Mouse (Mus musculus) bone marrow macrophage, adult 2 months (primary cell): ENCODE measurements around the gene Bbs12. TPM values are rescaled to one million over a fixed set of nuclear protein-coding genes. Genes with fewer than 3 reads are reported as not detected.

ENCODE experiments used
- H3K27ac ChIP-seq: 2 replicates; pipeline ENCODE4 v1.5.1; 2012; ENCODE audit warnings: low read depth, low read length; ENCODE audit not compliant: insufficient read depth
- H3K4me1 ChIP-seq: 2 replicates; pipeline ENCODE4 v1.6.1; 2012; ENCODE audit warnings: low read length; ENCODE audit not compliant: control insufficient read depth, insufficient read depth
- H3K4me3 ChIP-seq: 2 replicates; pipeline ENCODE4 v1.5.1; 2012; ENCODE audit warnings: mild to moderate bottlenecking, low read length, moderate library complexity; ENCODE audit not compliant: insufficient read depth
- CTCF ChIP-seq: IDR thresholded peaks from 2 replicates; pipeline ENCODE4 v1.5.1; 2012; ENCODE audit warnings: low read depth, mild to moderate bottlenecking, low read length, moderate library complexity
- POLR2A ChIP-seq: IDR thresholded peaks from 2 replicates; pipeline ENCODE4 v1.6.1; 2012; ENCODE audit warnings: mild to moderate bottlenecking, low read depth, low read length, borderline replicate concordance
- polyA plus RNA-seq: library from polyadenylated mRNA; stranded (reverse); fragments of >200 nt; gene quantifications from 2 replicates; pipeline ENCODE4 v1.2.4, GENCODE M21; 2012; ENCODE audit not compliant: missing spikeins, insufficient read depth, insufficient read length

Gene Bbs12
- polyA plus RNA-seq, 1 experiment = 2.4 TPM

DNA sequence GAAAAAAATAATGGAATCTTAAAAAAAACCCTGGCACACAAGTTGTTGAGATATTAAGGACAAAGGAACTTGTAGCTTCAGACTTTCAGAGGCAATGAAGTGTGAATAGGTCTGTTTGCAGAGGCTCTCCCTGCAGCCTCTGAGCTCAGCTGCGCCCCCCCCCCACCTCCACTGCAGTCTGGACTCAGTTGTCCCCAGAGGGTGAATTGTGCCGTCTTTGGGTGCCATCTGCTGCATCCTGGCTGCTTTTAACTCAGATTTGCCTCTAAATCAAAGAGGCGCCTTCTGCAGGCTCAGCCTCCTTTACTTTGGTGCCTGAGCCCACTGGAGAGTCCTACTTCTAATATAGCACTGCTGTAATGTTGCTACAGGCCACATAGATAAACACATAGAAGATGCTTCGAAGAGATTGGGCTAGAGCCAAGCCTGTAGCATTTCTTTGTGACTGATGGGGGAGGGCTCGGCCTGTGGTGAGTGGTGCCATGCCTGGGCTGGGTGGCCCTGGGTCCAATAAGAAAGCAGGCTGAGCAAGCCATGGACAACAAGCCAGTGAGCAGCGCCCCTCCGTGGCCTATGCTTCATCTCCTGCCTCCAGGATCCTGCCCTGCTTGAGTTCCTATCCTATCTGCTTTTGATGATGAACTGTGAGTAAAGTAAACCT is 21.3 kb upstream of the Bbs12 start:
- H3K4me3 ChIP-seq = no peak overlapping the region
- TF ChIP-seq POLR2A (no peak), CTCF (no peak)
- H3K27ac ChIP-seq = no peak overlapping the region
- peaks cover 6% of the 10 kb centered on the region for H3K4me1 ChIP-seq

GRCm38 (mm10) chr3:37291929-37292328 is 20.4 kb upstream of the Bbs12 start:
- Histone ChIP-seq H3K4me1 (peaks cover 6% of the 10 kb centered on the region), H3K4me3 (no peak overlapping the region), H3K27ac (no peak overlapping the region)
- TF ChIP-seq POLR2A = no peak
- TF ChIP-seq CTCF = no peak

- H3K4me1 ChIP-seq = peaks cover 6% of the 10 kb centered on the region
- TF ChIP-seq CTCF = no peak
- no peak for TF ChIP-seq POLR2A
- H3K4me3 ChIP-seq = no peak overlapping the region
- no peak overlapping the region for H3K27ac ChIP-seq
These were observed 19.7 kb upstream of the Bbs12 start for GRCm38 (mm10) chr3:37292654-37293053.

DNA sequence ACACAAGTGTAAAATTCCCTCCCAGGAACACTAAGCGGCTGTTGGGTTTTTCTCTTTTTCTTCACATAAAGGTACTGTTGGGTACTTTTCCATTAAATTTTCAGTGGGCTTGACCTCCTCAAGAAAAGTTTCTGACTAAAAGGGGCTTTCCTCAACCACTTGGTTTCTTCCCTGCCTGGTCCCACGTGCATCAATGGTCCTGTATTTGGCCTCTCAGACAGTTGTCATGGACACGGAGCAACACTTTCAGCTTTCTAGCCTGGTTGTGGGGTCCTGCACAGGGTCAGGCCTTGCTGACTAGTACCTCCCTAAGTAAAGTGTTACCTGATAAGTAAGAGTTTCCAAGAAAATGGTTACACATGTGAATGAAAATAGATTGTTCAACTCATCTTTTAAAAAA is 12.9 kb upstream of the Bbs12 start:
- H3K4me1 ChIP-seq = no peaks in the 10 kb centered on the region
- H3K27ac ChIP-seq = no peak overlapping the region
- no peak for TF ChIP-seq CTCF
- no peak for TF ChIP-seq POLR2A
- no peak overlapping the region for H3K4me3 ChIP-seq

GRCm38 (mm10) chr3:37302685-37303084 is 9.7 kb upstream of the Bbs12 start:
- Histone ChIP-seq H3K4me3 (no peak overlapping the region), H3K27ac (no peak overlapping the region), H3K4me1 (no peaks in the 10 kb centered on the region)
- TF ChIP-seq CTCF (peak; percentile 76), POLR2A (no peak)

- H3K4me1 ChIP-seq = no peaks in the 10 kb centered on the region
- no peak overlapping the region for H3K4me3 ChIP-seq
- no peak overlapping the region for H3K27ac ChIP-seq
- TF ChIP-seq CTCF (no peak), POLR2A (no peak)
These were observed 8.8 kb upstream of the Bbs12 start for GRCm38 (mm10) chr3:37303392-37304139.

DNA sequence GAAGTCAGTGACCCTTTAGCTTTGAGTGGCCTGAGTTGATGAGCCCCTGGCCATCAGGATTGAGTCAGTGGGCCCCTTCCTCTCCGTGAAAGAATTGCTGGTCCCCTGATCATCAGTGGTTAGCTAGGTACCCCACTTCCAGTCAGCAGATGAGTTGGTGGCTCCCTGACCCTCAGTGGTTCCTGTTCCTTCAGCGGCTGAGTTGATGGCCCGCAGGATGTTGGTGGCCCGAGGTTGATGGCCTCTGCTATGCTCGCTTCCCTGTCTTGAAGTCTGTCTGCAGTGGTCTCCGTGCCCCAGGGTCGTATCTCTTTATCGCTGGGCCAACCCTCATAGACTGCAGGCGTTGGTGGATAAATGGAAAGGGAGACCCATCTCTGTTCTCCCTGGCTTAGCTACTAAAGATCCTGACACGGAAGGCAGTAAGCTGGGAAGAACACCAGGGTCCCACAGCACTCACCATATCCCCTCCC is 421 bp upstream of the Bbs12 start:
- Histone ChIP-seq H3K4me3 (peak overlapping the region; percentile 82), H3K27ac (no peak overlapping the region), H3K4me1 (peaks cover 13% of the 10 kb centered on the region)
- TF ChIP-seq CTCF = no peak
- no peak for TF ChIP-seq POLR2A

DNA sequence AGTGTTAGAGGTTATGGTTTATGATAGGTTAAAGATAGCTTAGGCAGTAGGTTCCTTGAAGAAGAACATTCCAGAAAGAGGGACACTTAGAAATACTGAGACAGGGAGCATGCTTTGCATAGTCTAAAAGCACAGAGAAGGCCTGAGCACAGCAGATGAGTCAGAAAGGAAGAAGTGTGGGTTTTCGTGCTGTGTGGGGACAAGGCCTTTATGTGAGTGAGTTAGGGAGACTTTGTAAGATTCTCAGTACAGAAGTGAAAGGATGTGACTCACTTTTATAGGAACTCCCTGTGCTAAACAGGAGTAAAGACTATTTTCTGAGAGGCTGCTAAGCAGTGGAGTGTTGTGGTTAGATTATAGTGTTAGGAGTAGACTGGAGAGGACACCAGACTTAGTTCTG is 1.0 kb downstream of the Bbs12 start:
- peaks cover 13% of the 10 kb centered on the region for H3K4me1 ChIP-seq
- peak overlapping the region; percentile 10 for H3K27ac ChIP-seq
- TF ChIP-seq POLR2A = no peak
- no peak for TF ChIP-seq CTCF
- peak overlapping the region; percentile 21; the same call in 1 of the 2 replicates for H3K4me3 ChIP-seq

GRCm38 (mm10) chr3:37316233-37316632 is 3.9 kb downstream of the Bbs12 start:
- Histone ChIP-seq H3K4me1 (peaks cover 13% of the 10 kb centered on the region), H3K4me3 (no peak overlapping the region), H3K27ac (no peak overlapping the region)
- TF ChIP-seq POLR2A (no peak), CTCF (no peak)

- no peak overlapping the region for H3K27ac ChIP-seq
- TF ChIP-seq POLR2A (no peak), CTCF (peak; percentile 32; the same call in 1 of the 2 replicates)
- H3K4me1 ChIP-seq = peaks cover 8% of the 10 kb centered on the region
- H3K4me3 ChIP-seq = no peak overlapping the region
These were observed 12.0 kb downstream of the Bbs12 start for GRCm38 (mm10) chr3:37324310-37324709.
